Mouse (Mus musculus): Measurements from ENCODE around the gene Best3. TPM values are rescaled to one million over a fixed set of nuclear protein-coding genes. Genes with fewer than 3 reads are reported as not detected.

Gene Best3
- not detected for polyA plus RNA-seq (2017; shearing (Covaris generic))

GRCm38 (mm10) chr10:116986264-116987082 lies at the start of gene Best3:
Best3 (plus strand) TSS chr10:116986314.

GRCm38 (mm10) chr10:116950009-116950769 lies 35.9 kb upstream of the Best3 start, which contains the start of gene Rab3ip:
Rab3ip (minus strand) TSS chr10:116950769.

GRCm38 (mm10) chr10:116972509-116972908 lies 13.6 kb upstream of the Best3 start, which contains the start of gene Gm10271:
Gm10271 (minus strand) TSS chr10:116972609.

GRCm38 (mm10) chr10:117045175-117046056 lies 59.3 kb downstream of the Best3 start, which contains the start of gene Lrrc10:
Lrrc10 (plus strand) TSS chr10:117045341.

GRCm38 (mm10) chr10:117063254-117064021 lies 77.3 kb downstream of the Best3 start, which contains the start of gene Cct2:
Cct2 (minus strand) TSS chr10:117063814.

Other genes starting within 250 kb of the Best3 start
- gene Myrfl, start 89.4 kb upstream of the Best3 start, polyA plus RNA-seq (2017; shearing (Covaris generic)): 0.11 TPM
- gene Rab3ip, start 35.5 kb upstream of the Best3 start, polyA plus RNA-seq (2017; shearing (Covaris generic)): 175 TPM
- gene Gm10271, start 13.7 kb upstream of the Best3 start, polyA plus RNA-seq (2017; shearing (Covaris generic)): not detected
- gene Lrrc10, start 59.0 kb downstream of the Best3 start, polyA plus RNA-seq (2017; shearing (Covaris generic)): not detected
- gene Cct2, start 77.5 kb downstream of the Best3 start, polyA plus RNA-seq (2017; shearing (Covaris generic)): 211 TPM
- 21.8 TPM for gene Frs2, start 162.2 kb downstream of the Best3 start, polyA plus RNA-seq (2017; shearing (Covaris generic))
- 76.5 TPM for gene Yeats4, start 238.2 kb downstream of the Best3 start, polyA plus RNA-seq (2017; shearing (Covaris generic))

Measured in naive thymus-derived CD4-positive, alpha-beta T cell, adult 5 months (primary cell).